Mouse (Mus musculus) ES-Bruce4 (cell line): Measurements from ENCODE around the gene Bloc1s3.

Experiments
- CTCF ChIP-seq: IDR thresholded peaks from one replicate; pipeline ENCODE4 v1.8.1; 2011; ENCODE audit warnings: low read depth, low read length
- EP300 ChIP-seq: IDR thresholded peaks from 2 replicates; pipeline ENCODE4 v1.6.1; 2011; ENCODE audit warnings: low read depth, low read length; ENCODE audit not compliant: insufficient read depth
- POLR2A ChIP-seq: IDR thresholded peaks from one replicate; pipeline ENCODE4 v1.8.1; 2011; ENCODE audit warnings: low read length; ENCODE audit not compliant: insufficient read depth

DNA sequence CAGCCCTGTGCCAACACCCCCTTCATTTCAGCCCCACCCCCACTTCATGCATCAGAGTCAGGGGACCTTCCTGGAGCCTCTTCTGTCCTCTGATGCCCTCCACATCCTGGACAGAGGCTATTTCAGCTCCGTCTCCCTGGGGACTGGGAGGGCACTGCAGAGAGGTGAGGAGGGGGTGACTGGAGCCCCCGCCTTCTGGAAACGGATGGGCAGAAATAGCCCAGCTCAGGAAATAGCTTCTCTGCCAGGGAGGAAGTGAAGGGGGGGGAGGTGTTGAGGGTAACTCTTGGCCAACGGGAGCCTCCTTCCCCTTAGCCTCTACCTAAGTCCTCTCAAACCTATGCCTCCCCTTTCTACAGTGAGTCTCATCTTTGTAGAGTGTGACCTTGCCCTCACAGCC, 35.8 kb downstream of the Bloc1s3 start:
- no peak for TF ChIP-seq EP300
- TF ChIP-seq CTCF: no peak
- TF ChIP-seq POLR2A: no peak
